Mouse (Mus musculus) bone marrow, adult 2 months (tissue): Measurements from ENCODE around the gene Serinc5. TPM values are rescaled to one million over a fixed set of nuclear protein-coding genes. Genes with fewer than 3 reads are reported as not detected.

Experiments
- H3K27ac ChIP-seq: fragments of 200-500 bp; 2 replicates; pipeline ENCODE4 v1.5.1; 2012; ENCODE audit warnings: low read depth, mild to moderate bottlenecking, control low read depth, inconsistent platforms, low read length; ENCODE audit not compliant: control insufficient read depth, poor library complexity, insufficient read depth
- H3K4me1 ChIP-seq: fragments of 200-500 bp; 2 replicates; pipeline ENCODE4 v1.6.1; 2011; ENCODE audit warnings: low read length; ENCODE audit not compliant: control insufficient read depth, insufficient read depth
- H3K4me3 ChIP-seq: fragments of 200-500 bp; replicated peaks from 2 replicates; pipeline ENCODE3; 2011; ENCODE audit warnings: mild to moderate bottlenecking, low read depth, low read length, control low read depth; ENCODE audit not compliant: control insufficient read depth
- CTCF ChIP-seq: fragments of 200-500 bp; IDR thresholded peaks from 2 replicates; pipeline ENCODE4 v1.5.1; 2011; ENCODE audit warnings: low read length, control low read depth; ENCODE audit not compliant: control insufficient read depth, insufficient read depth
- POLR2A ChIP-seq: fragments of 200-500 bp; IDR thresholded peaks from 2 replicates; pipeline ENCODE4 v1.6.1; 2011; ENCODE audit warnings: low read depth, mild to moderate bottlenecking, control low read depth, low read length, borderline replicate concordance; ENCODE audit not compliant: control insufficient read depth
- WGBS: fragments of 180-500 bp; shearing (Covaris S2); methylation state at CpG from one replicate; pipeline ENCODE4 v1.1.7; 2018; 5-methylcytosine and 5-hydroxymethylcytosine counted together
- polyA plus RNA-seq: library from polyadenylated mRNA; stranded (reverse); fragments of >200 nt; gene quantifications from 2 replicates; pipeline ENCODE4 v1.2.4, GENCODE M21; 2011; ENCODE audit warnings: low replicate concordance; ENCODE audit not compliant: missing spikeins, insufficient read depth, insufficient read length

Serinc5 gene
- polyA plus RNA-seq, 1 experiment, result 17.4 TPM

DNA sequence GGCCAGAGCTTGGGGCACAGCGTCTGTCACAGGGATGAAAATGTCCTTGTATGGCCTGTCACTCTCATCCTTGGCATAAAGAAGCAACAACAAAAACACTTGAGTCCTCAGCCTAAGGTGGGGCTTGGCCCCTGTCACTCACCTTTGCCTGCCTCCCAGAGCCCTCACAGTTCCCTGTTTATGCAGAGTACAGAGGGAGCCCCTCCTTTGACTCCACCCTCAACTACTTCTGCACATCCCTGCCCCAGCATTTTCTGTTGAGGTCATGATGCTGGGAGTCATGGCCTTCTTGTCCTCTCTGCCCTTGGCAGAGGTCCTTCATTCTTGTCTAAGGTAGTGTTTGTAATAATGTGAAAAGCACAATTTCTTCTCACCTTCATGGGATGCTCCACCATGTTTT, 97.6 kb downstream of the Serinc5 start:
- Histone ChIP-seq H3K4me3 (no peak overlapping the region), H3K4me1 (no peaks in the 10 kb centered on the region; the same call in 1 of the 2 replicates), H3K27ac (no peak overlapping the region)
- TF ChIP-seq POLR2A (no peak), CTCF (no peak)
- WGBS, result 94% methylated on average over 1 of the region's 1 CpGs

DNA sequence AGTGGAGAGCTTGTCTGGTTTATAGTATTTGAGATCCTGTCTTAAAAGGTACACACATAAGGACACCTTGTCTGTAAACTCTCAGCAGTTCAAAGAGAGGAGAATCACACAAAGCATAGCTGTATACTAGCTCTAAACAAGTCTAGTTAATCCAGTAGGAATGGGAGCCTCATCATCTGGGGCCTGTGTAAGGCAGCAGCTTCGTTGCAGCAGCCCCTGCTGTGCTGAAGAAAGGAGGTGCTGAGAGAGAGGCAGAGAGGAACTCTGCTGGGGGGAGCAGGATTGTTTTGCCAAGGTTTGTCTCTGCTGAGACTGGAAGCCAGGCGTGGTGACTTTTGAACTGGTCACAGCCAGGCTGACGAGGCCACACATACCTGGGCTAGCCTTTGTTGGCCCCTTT, 98.6 kb downstream of the Serinc5 start:
- 86% methylated on average over 3 of the region's 3 CpGs for WGBS
- Histone ChIP-seq H3K4me3 (no peak overlapping the region), H3K4me1 (no peaks in the 10 kb centered on the region; the same call in 1 of the 2 replicates), H3K27ac (no peak overlapping the region)
- TF ChIP-seq CTCF (no peak), POLR2A (no peak)

GRCm38 (mm10) chr13:92710361-92710760, 99.5 kb downstream of the Serinc5 start:
- H3K4me3 ChIP-seq, result no peak overlapping the region
- H3K4me1 ChIP-seq, result no peaks in the 10 kb centered on the region; the same call in 1 of the 2 replicates
- no peak overlapping the region for H3K27ac ChIP-seq
- TF ChIP-seq POLR2A (no peak), CTCF (no peak)
- WGBS, result 67% methylated on average over 1 of the region's 1 CpGs

DNA sequence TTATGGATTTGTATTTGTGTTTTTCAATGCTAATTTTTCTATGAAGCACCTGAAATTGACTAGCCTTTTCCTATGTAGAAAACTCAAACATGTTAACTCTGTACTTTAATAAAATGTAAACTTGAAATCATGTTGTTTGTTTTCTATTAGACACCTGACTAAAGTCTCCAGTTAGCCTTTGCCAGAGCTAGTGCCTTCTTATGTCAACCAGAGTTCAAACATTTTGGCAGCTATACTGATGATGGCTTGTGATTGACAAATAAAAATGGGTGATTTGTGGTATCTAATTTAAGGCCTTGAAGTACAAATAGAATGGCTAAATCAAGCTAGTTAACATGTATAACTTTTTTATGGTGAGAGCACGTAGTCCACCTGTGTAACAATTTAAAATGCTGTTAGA, 100.9 kb downstream of the Serinc5 start:
- Histone ChIP-seq H3K4me3 (no peak overlapping the region), H3K27ac (no peak overlapping the region), H3K4me1 (no peaks in the 10 kb centered on the region; the same call in 1 of the 2 replicates)
- 90% methylated on average over 1 of the region's 1 CpGs for WGBS
- TF ChIP-seq CTCF (no peak), POLR2A (no peak)

GRCm38 (mm10) chr13:92712619-92713018, 101.7 kb downstream of the Serinc5 start:
- WGBS, result 77% methylated on average over 4 of the region's 4 CpGs
- TF ChIP-seq CTCF (no peak), POLR2A (no peak)
- Histone ChIP-seq H3K4me1 (no peaks in the 10 kb centered on the region; the same call in 1 of the 2 replicates), H3K27ac (no peak overlapping the region), H3K4me3 (no peak overlapping the region)

- Histone ChIP-seq H3K27ac (no peak overlapping the region), H3K4me3 (no peak overlapping the region), H3K4me1 (no peaks in the 10 kb centered on the region)
- WGBS, result 76% methylated on average over 3 of the region's 3 CpGs
- no peak for TF ChIP-seq CTCF
- no peak for TF ChIP-seq POLR2A
Observed at GRCm38 (mm10) chr13:92717851-92718665, 107.2 kb downstream of the Serinc5 start.

GRCm38 (mm10) chr13:92721006-92721405, 110.1 kb downstream of the Serinc5 start:
- 78% methylated on average over 4 of the region's 4 CpGs for WGBS
- TF ChIP-seq POLR2A (no peak), CTCF (no peak)
- H3K27ac ChIP-seq, result no peak overlapping the region
- H3K4me3 ChIP-seq, result no peak overlapping the region
- no peaks in the 10 kb centered on the region for H3K4me1 ChIP-seq

DNA sequence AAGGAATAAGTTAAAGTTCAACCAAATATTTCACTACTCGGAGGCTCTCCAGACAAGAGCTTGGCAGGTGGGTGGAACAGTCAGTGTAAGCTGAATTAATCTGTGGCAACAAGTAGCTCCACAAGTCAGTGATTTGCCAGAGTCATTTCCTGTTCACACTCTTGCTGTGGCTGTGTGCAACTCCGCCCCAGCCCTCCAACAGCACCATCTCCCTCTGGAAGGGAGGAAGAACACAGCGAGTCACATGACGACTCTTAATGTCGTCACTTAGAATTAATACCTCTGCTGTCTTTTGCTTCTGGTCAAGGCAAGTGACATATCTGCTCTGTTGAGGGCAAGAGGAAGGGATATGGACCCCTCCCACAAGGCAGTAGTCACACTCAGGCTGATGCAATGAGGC, 111.5 kb downstream of the Serinc5 start:
- Histone ChIP-seq H3K27ac (no peak overlapping the region), H3K4me3 (no peak overlapping the region), H3K4me1 (no peaks in the 10 kb centered on the region)
- WGBS, result 36% methylated on average over 5 of the region's 5 CpGs
- TF ChIP-seq CTCF (no peak), POLR2A (no peak)
